Mouse (Mus musculus) heart, postnatal 25 days (tissue): ENCODE data around the gene Cldn34c4. TPM values are rescaled to one million over a fixed set of nuclear protein-coding genes. Genes with fewer than 3 reads are reported as not detected.

Experiments
- DNase-seq: peaks from one replicate; pipeline ENCODE4 v3.0.0; 2022; ENCODE audit warnings: low spot score
- intact Hi-C: fragments of 180-260 bp; cut with DNase I; formaldehyde crosslinking; loops from one replicate; pipeline ENCODE4 v1.15.1; 2025
- total RNA-seq, 2 experiments: library from RNA; stranded (reverse); gene quantifications; 2 replicates each; pipeline ENCODE4 v1.2.3; 2021

The Cldn34c4 gene
- not detected for total RNA-seq

- DNase-seq, result no peak
- intact Hi-C loops, result no loop called here
Measured at GRCm38 (mm10) chrX:127736454-127736853, at the start of gene Cldn34c4. Cldn34c4 (minus strand) TSS chrX:127736554.

GRCm38 (mm10) chrX:127747062-127747461, 10.7 kb upstream of the Cldn34c4 start:
- intact Hi-C loops, result no loop called here
- DNase-seq, result no peak
